Mouse (Mus musculus) liver, embryonic 12.5 days (tissue): ENCODE measurements at regions not wholly inside any gene's neighbourhood (a gene's known extent, or its start where the extent isn't known, plus 50 kb on each side); places are given as distances from the start of the nearest gene placed in this dataset.

ENCODE experiments used
- ATAC-seq: fragments of 200-750 bp; cut with Nextera tagmentation; 2 replicates; pipeline ENCODE4 v1.8.0; 2017; ENCODE audit warnings: moderate number of reproducible peaks, mild to moderate bottlenecking, moderate library complexity
- H3K27ac ChIP-seq: fragments of 300-500 bp; sonication (generic); 2 replicates; pipeline ENCODE4 v1.5.1; 2016; ENCODE audit warnings: mild to moderate bottlenecking
- H3K27me3 ChIP-seq: fragments of 300-500 bp; sonication (generic); replicated peaks from 2 replicates; pipeline ENCODE4 v1.6.1; 2016; ENCODE audit warnings: mild to moderate bottlenecking, moderate library complexity
- H3K36me3 ChIP-seq: fragments of 300-500 bp; sonication (generic); 2 replicates; pipeline ENCODE4 v1.6.1; 2016; ENCODE audit warnings: mild to moderate bottlenecking, moderate library complexity
- H3K4me1 ChIP-seq: fragments of 300-500 bp; sonication (generic); 2 replicates; pipeline ENCODE4 v1.6.1; 2016
- H3K4me2 ChIP-seq: fragments of 300-500 bp; sonication (generic); 2 replicates; pipeline ENCODE4 v1.6.1; 2016; ENCODE audit warnings: mild to moderate bottlenecking, moderate library complexity
- H3K4me3 ChIP-seq: fragments of 300-500 bp; sonication (generic); 2 replicates; pipeline ENCODE4 v1.5.1; 2016; ENCODE audit warnings: mild to moderate bottlenecking, moderate library complexity
- H3K9ac ChIP-seq: fragments of 300-500 bp; sonication (generic); 2 replicates; pipeline ENCODE4 v1.6.1; 2016; ENCODE audit warnings: mild to moderate bottlenecking, moderate library complexity
- H3K9me3 ChIP-seq: fragments of 300-500 bp; sonication (generic); replicated peaks from 2 replicates; pipeline ENCODE4 v1.6.1; 2016; ENCODE audit warnings: mild to moderate bottlenecking, moderate library complexity
- WGBS: fragments of 180-500 bp; shearing (Covaris S2); methylation state at CpG from one replicate; pipeline ENCODE4 v1.1.7; 2016; ENCODE audit not compliant: insufficient replicate concordance; 5-methylcytosine and 5-hydroxymethylcytosine counted together

DNA sequence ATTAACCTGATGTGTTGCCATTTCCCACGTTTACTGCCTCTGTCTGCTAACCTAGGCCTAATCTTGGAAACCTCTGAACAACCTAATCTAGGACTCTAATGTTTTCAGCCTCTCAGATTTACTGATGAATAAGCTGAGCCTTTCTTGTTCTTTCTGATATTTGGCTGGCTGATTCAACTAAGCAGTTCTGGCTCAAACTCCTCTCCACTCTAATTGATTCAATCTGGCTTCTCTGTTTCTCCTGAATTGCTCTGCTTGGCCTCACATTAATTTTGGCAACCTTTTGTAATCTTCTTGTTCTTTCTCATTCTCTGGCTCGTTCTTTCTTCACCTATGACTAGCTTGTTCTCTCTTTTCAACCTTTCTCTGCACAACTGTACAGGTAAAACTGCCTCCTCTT is 1561.2 kb upstream of the Zeb2 start:
- Histone ChIP-seq H3K4me3 (no peak overlapping the region), H3K9ac (no peak overlapping the region), H3K4me2 (no peak overlapping the region), H3K36me3 (no peaks in the 10 kb centered on the region), H3K9me3 (no peaks in the 10 kb centered on the region), H3K4me1 (no peaks in the 10 kb centered on the region), H3K27ac (no peak overlapping the region), H3K27me3 (no peaks in the 10 kb centered on the region)
- ATAC-seq = no peak
- WGBS = 32% methylated on average over 2 of the region's 2 CpGs

DNA sequence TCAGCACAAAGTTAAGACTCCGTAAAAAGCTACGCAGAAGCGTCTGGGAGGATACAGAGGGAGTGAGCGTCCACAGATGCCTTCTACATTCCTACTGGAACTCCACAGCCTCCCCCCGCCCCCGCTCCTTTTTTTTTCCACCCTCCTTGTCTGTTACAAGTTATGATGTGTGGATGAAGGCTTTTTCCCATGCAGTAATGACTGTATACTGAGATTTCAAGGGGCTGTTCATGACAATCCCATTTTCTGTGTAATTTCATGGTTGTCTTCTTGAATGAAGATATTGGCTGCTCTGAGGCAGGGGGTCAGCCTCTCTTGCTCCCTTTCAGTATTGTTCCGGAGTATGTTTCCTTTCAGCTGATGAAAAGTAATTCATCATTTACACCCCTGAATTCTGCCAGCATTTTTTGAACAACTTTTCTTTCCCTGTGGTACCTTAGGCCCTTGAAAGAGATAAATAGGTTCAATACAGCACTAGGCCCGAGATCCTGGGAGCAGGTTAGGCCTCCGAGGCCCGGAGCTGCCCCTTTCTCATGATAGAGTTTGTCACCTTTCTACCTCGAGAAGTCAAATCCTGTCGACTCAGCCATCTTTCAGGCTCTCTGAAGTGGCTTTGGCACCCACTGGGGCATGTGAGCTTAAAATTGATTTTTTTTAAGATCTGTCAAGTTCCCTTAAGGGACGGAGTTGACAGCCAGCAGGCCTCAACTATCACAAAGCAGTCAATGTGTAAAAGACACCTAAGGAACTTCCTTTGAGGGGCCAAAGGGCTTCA is 1552.5 kb upstream of the Zeb2 start:
- Histone ChIP-seq H3K27me3 (no peaks in the 10 kb centered on the region), H3K4me1 (no peaks in the 10 kb centered on the region), H3K36me3 (no peaks in the 10 kb centered on the region), H3K9ac (no peak overlapping the region), H3K27ac (no peak overlapping the region), H3K4me2 (no peak overlapping the region), H3K9me3 (no peaks in the 10 kb centered on the region), H3K4me3 (no peak overlapping the region)
- 69% methylated on average over 13 of the region's 13 CpGs for WGBS
- ATAC-seq = no peak

DNA sequence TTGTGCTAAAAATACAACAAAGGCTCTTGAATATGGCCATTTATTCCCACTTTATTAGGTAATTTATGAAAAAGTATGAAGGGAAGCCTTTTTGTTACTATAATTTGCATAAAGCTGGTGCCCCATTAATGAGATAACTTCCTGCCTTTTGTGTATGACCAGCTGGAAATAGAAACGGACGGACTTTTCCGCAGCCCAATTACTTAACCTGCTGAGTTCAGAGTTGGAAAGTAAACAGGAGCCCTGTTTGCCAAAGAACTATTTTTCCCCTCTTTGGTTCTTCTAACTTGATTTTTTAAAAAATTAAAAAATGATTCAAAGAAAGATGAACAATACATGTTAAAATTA is 1549.8 kb upstream of the Zeb2 start:
- H3K4me3 ChIP-seq = no peak overlapping the region
- no peak overlapping the region for H3K9ac ChIP-seq
- no peak overlapping the region for H3K27ac ChIP-seq
- H3K27me3 ChIP-seq = no peaks in the 10 kb centered on the region
- H3K4me1 ChIP-seq = no peaks in the 10 kb centered on the region
- ATAC-seq = no peak
- H3K4me2 ChIP-seq = no peak overlapping the region
- 77% methylated on average over 3 of the region's 3 CpGs for WGBS
- H3K36me3 ChIP-seq = no peaks in the 10 kb centered on the region
- H3K9me3 ChIP-seq = no peaks in the 10 kb centered on the region

- no peak overlapping the region for H3K27ac ChIP-seq
- H3K36me3 ChIP-seq = no peaks in the 10 kb centered on the region
- WGBS = 71% methylated on average over 10 of the region's 10 CpGs
- H3K4me3 ChIP-seq = no peak overlapping the region
- H3K9ac ChIP-seq = no peak overlapping the region
- H3K4me2 ChIP-seq = no peak overlapping the region
- ATAC-seq = no peak
- no peaks in the 10 kb centered on the region for H3K27me3 ChIP-seq
- no peaks in the 10 kb centered on the region for H3K4me1 ChIP-seq
- no peaks in the 10 kb centered on the region for H3K9me3 ChIP-seq
Observed at GRCm38 (mm10) chr2:46666084-46666989, 1549.1 kb upstream of the Zeb2 start.

GRCm38 (mm10) chr2:46661876-46662275 is 1544.7 kb upstream of the Zeb2 start:
- no peaks in the 10 kb centered on the region for H3K36me3 ChIP-seq
- no peaks in the 10 kb centered on the region for H3K4me1 ChIP-seq
- no peaks in the 10 kb centered on the region for H3K27me3 ChIP-seq
- no peak overlapping the region for H3K4me2 ChIP-seq
- H3K9ac ChIP-seq = no peak overlapping the region
- no peaks in the 10 kb centered on the region for H3K9me3 ChIP-seq
- WGBS = 69% methylated on average over 3 of the region's 3 CpGs
- H3K4me3 ChIP-seq = no peak overlapping the region
- no peak overlapping the region for H3K27ac ChIP-seq
- ATAC-seq = no peak

DNA sequence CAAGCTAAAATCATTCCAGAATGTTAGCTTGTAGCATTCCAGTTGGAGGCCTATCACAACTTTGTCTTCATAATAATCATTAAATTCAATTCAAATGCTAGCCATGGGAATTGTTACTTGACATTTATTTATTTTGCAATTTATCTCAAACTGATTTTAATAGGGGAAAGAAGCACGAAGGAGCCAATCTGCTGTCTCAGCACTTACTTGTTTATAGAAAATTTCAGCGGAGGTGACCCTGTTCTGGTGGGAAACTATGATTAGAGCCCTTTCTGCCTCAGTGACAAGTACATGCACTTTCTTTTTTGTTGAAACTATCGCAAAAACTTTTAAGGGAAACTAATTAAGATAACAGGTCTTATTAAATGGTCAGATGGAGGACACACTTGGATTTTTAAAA is 1543.4 kb upstream of the Zeb2 start:
- WGBS = 57% methylated on average over 3 of the region's 3 CpGs
- H3K4me2 ChIP-seq = no peak overlapping the region
- no peaks in the 10 kb centered on the region for H3K36me3 ChIP-seq
- no peaks in the 10 kb centered on the region for H3K27me3 ChIP-seq
- H3K9me3 ChIP-seq = no peaks in the 10 kb centered on the region
- H3K4me1 ChIP-seq = no peaks in the 10 kb centered on the region
- H3K4me3 ChIP-seq = no peak overlapping the region
- H3K27ac ChIP-seq = no peak overlapping the region
- H3K9ac ChIP-seq = no peak overlapping the region
- no peak for ATAC-seq

DNA sequence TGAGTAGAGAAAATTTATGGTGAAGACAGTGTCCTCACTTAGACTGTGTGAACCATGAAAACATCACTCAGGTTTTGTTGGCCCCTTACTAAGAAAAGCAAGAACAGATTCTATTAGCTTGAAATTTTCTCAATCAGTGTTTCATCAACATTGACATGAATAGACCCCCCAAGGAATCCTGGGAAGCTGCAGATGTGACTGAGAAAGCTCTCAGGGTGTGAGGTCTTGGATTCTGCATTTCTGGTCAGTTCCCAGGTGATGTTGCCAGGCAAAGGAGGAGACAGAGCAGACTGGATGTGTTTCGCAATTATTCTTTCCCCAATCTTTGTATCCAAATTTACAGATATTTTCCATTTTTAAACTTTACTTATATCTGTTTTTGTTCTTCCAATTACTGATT is 1538.1 kb upstream of the Zeb2 start:
- Histone ChIP-seq H3K27me3 (no peaks in the 10 kb centered on the region), H3K4me2 (no peak overlapping the region), H3K9ac (no peak overlapping the region), H3K27ac (no peak overlapping the region), H3K36me3 (no peaks in the 10 kb centered on the region), H3K4me1 (no peaks in the 10 kb centered on the region), H3K4me3 (no peak overlapping the region), H3K9me3 (no peaks in the 10 kb centered on the region)
- 68% methylated on average over 1 of the region's 1 CpGs for WGBS
- ATAC-seq = no peak

GRCm38 (mm10) chr2:46652616-46653015 is 1535.4 kb upstream of the Zeb2 start:
- Histone ChIP-seq H3K9me3 (no peaks in the 10 kb centered on the region), H3K27ac (no peak overlapping the region)
- ATAC-seq = no peak

DNA sequence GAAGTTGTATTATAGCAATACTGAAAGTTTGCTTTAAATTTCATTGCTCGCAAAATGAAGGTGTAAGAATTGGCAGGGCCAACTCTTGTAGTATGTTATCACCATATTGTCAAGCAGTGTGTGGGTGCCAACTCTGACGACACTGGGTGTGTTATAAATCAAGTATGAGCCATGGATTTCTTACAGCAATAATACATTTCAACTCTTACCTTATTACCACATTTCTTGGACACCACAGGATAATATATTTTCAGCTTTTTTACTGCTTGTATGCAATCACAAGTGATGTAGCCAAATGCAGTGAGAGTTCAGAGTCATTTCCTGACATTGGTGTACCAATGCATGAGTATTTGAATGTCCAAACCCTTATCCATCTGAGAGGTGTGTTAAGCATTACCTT is 1529.2 kb upstream of the Zeb2 start:
- no peak overlapping the region for H3K4me2 ChIP-seq
- H3K4me3 ChIP-seq = no peak overlapping the region
- no peaks in the 10 kb centered on the region for H3K36me3 ChIP-seq
- H3K9ac ChIP-seq = no peak overlapping the region
- 59% methylated on average over 2 of the region's 2 CpGs for WGBS
- no peaks in the 10 kb centered on the region for H3K4me1 ChIP-seq
- H3K27me3 ChIP-seq = no peaks in the 10 kb centered on the region
- H3K27ac ChIP-seq = no peak overlapping the region
- H3K9me3 ChIP-seq = no peaks in the 10 kb centered on the region
- no peak for ATAC-seq

More at GRCm38 (mm10) chr2:46652616-46653015, 1535.4 kb upstream of the Zeb2 start:
- Histone ChIP-seq H3K36me3 (no peaks in the 10 kb centered on the region), H3K27me3 (no peaks in the 10 kb centered on the region), H3K4me1 (no peaks in the 10 kb centered on the region), H3K9ac (no peak overlapping the region), H3K4me3 (no peak overlapping the region), H3K4me2 (no peak overlapping the region)
- WGBS = 70% methylated on average over 1 of the region's 1 CpGs

DNA sequence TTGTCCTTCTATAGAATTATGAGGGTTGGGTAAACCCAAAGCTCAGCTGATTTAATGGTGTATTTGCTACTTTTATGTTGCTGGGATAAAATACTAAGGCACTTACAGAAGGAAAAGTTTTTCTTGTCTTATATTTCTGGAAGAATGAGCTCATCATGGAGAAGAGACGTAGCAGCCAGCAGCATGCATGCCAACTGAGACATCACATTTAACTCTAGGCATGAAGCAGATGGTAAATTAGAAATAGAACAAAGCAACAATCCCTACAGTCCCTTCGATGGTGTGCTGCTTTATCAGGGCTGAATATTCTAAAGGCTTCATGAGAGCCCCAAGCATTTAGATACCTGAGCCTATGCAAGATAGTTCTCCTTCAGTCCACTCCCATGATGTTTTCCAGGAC is 1492.0 kb upstream of the Zeb2 start:
- Histone ChIP-seq H3K4me1 (no peaks in the 10 kb centered on the region), H3K27me3 (no peaks in the 10 kb centered on the region), H3K4me3 (no peak overlapping the region), H3K36me3 (no peaks in the 10 kb centered on the region), H3K9ac (no peak overlapping the region), H3K27ac (no peak overlapping the region), H3K9me3 (no peaks in the 10 kb centered on the region), H3K4me2 (no peak overlapping the region)
- no peak for ATAC-seq
- WGBS = 50% methylated on average over 2 of the region's 2 CpGs

- H3K9me3 ChIP-seq = no peaks in the 10 kb centered on the region
- WGBS = 51% methylated on average over 2 of the region's 2 CpGs
- H3K36me3 ChIP-seq = no peaks in the 10 kb centered on the region
- H3K27me3 ChIP-seq = no peaks in the 10 kb centered on the region
- H3K4me1 ChIP-seq = no peaks in the 10 kb centered on the region
- no peak overlapping the region for H3K9ac ChIP-seq
- no peak overlapping the region for H3K27ac ChIP-seq
- no peak for ATAC-seq
- H3K4me3 ChIP-seq = no peak overlapping the region
- no peak overlapping the region for H3K4me2 ChIP-seq
Observed at GRCm38 (mm10) chr2:46581773-46582172, 1464.6 kb upstream of the Zeb2 start.

GRCm38 (mm10) chr2:46570416-46570815 is 1453.2 kb upstream of the Zeb2 start:
- no peak for ATAC-seq
- Histone ChIP-seq H3K27me3 (no peaks in the 10 kb centered on the region), H3K36me3 (no peaks in the 10 kb centered on the region), H3K9me3 (no peaks in the 10 kb centered on the region), H3K4me1 (no peaks in the 10 kb centered on the region), H3K9ac (no peak overlapping the region), H3K27ac (no peak overlapping the region), H3K4me3 (no peak overlapping the region), H3K4me2 (no peak overlapping the region)
- 73% methylated on average over 2 of the region's 2 CpGs for WGBS
